Mouse (Mus musculus) megakaryocyte, embryonic 14.5 days (primary cell): ENCODE data around the gene Tmem256. TPM values are rescaled to one million over a fixed set of nuclear protein-coding genes. Genes with fewer than 3 reads are reported as not detected.

Experiments used
- H3K27me3 ChIP-seq: replicated peaks from 2 replicates; pipeline ENCODE3; 2012; ENCODE audit warnings: inconsistent platforms
- H3K36me3 ChIP-seq: replicated peaks from 2 replicates; pipeline ENCODE3; 2012; ENCODE audit warnings: low read length, inconsistent platforms, mixed read lengths
- H3K4me1 ChIP-seq: 2 replicates; pipeline ENCODE4 v1.6.1; 2012; ENCODE audit warnings: inconsistent platforms
- H3K4me3 ChIP-seq: replicated peaks from 2 replicates; pipeline ENCODE3; 2012; ENCODE audit warnings: moderate library complexity, mild to moderate bottlenecking, inconsistent platforms
- H3K9me3 ChIP-seq: 2 replicates; pipeline ENCODE4 v1.6.1; 2012; ENCODE audit warnings: inconsistent platforms
- FLI1 ChIP-seq: IDR thresholded peaks from 2 replicates; pipeline ENCODE4 v1.6.1; 2012; ENCODE audit warnings: low read length, inconsistent platforms, mixed read lengths
- GATA1 ChIP-seq: IDR thresholded peaks from 3 replicates; pipeline ENCODE4 v1.6.1; 2012; ENCODE audit warnings: mixed read lengths, low read length, inconsistent platforms, borderline replicate concordance
- polyA plus RNA-seq: library from polyadenylated mRNA; stranded (reverse); fragments of >175 nt; gene quantifications from 2 replicates; pipeline ENCODE4 v1.2.3, GENCODE M21; 2012; ENCODE audit warnings: low replicate concordance; ENCODE audit not compliant: insufficient read depth

Gene Tmem256
- polyA plus RNA-seq, 1 experiment: 742 TPM

- peaks cover 70% of the 10 kb centered on the region for H3K4me1 ChIP-seq
- H3K36me3 ChIP-seq: no peaks in the 10 kb centered on the region
- peaks cover 93% of the 10 kb centered on the region for H3K27me3 ChIP-seq
- peak overlapping the region; percentile 87 for H3K4me3 ChIP-seq
- H3K9me3 ChIP-seq: no peaks in the 10 kb centered on the region
- TF ChIP-seq GATA1 (no peak), FLI1 (no peak)
Observed at GRCm38 (mm10) chr11:69800392-69801197, 37.7 kb upstream of the Tmem256 start.

- peak within 1 kb of the TSS; percentile 90 for H3K4me3 ChIP-seq
- peaks cover under 1% of the 10 kb centered on the region; the same call in 1 of the 2 replicates for H3K9me3 ChIP-seq
- H3K36me3 ChIP-seq: no peaks in the 10 kb centered on the region
- H3K4me1 ChIP-seq: peaks cover 65% of the 10 kb centered on the region
- TF ChIP-seq FLI1: no peak
- no peak for TF ChIP-seq GATA1
- peaks cover 92% of the 10 kb centered on the region for H3K27me3 ChIP-seq
Observed at GRCm38 (mm10) chr11:69801379-69801977, 36.8 kb upstream of the Tmem256 start, which contains the start of gene Fgf11. Gene Fgf11 (minus strand): TSS chr11:69801857.

GRCm38 (mm10) chr11:69802648-69803105 is 35.6 kb upstream of the Tmem256 start:
- no peaks in the 10 kb centered on the region for H3K36me3 ChIP-seq
- peaks cover 62% of the 10 kb centered on the region for H3K4me1 ChIP-seq
- peaks cover 2% of the 10 kb centered on the region; the same call in 1 of the 2 replicates for H3K9me3 ChIP-seq
- peaks cover 91% of the 10 kb centered on the region for H3K27me3 ChIP-seq
- TF ChIP-seq FLI1 (no peak), GATA1 (no peak)
- peak overlapping the region; percentile 90 for H3K4me3 ChIP-seq

GRCm38 (mm10) chr11:69803328-69803727 is 35.0 kb upstream of the Tmem256 start:
- H3K4me3 ChIP-seq: peak overlapping the region; percentile 90
- peaks cover 57% of the 10 kb centered on the region for H3K4me1 ChIP-seq
- TF ChIP-seq FLI1 (no peak), GATA1 (no peak)
- H3K9me3 ChIP-seq: peaks cover 2% of the 10 kb centered on the region; the same call in 1 of the 2 replicates
- H3K27me3 ChIP-seq: peaks cover 87% of the 10 kb centered on the region
- H3K36me3 ChIP-seq: no peaks in the 10 kb centered on the region

- H3K36me3 ChIP-seq: no peaks in the 10 kb centered on the region
- TF ChIP-seq FLI1: no peak
- no peak for TF ChIP-seq GATA1
- H3K4me1 ChIP-seq: peaks cover 56% of the 10 kb centered on the region
- H3K9me3 ChIP-seq: peaks cover 2% of the 10 kb centered on the region; the same call in 1 of the 2 replicates
- H3K27me3 ChIP-seq: peaks cover 84% of the 10 kb centered on the region
- H3K4me3 ChIP-seq: peak overlapping the region; percentile 90
Observed at GRCm38 (mm10) chr11:69803786-69804651, 34.3 kb upstream of the Tmem256 start.

GRCm38 (mm10) chr11:69804652-69804940 is 33.7 kb upstream of the Tmem256 start:
- Histone ChIP-seq H3K4me3 (no peak overlapping the region), H3K9me3 (peaks cover 2% of the 10 kb centered on the region; the same call in 1 of the 2 replicates), H3K4me1 (peaks cover 51% of the 10 kb centered on the region), H3K27me3 (peaks cover 83% of the 10 kb centered on the region), H3K36me3 (no peaks in the 10 kb centered on the region)
- TF ChIP-seq GATA1 (no peak), FLI1 (no peak)

- H3K4me3 ChIP-seq: no peak within 1 kb of the TSS
- H3K27me3 ChIP-seq: peaks cover 78% of the 10 kb centered on the region
- H3K36me3 ChIP-seq: no peaks in the 10 kb centered on the region
- peaks cover 2% of the 10 kb centered on the region for H3K9me3 ChIP-seq
- TF ChIP-seq FLI1 (no peak), GATA1 (no peak)
- H3K4me1 ChIP-seq: peaks cover 45% of the 10 kb centered on the region
Observed at GRCm38 (mm10) chr11:69804972-69805909, 33.1 kb upstream of the Tmem256 start, which contains the start of gene Tmem102. Gene Tmem102 (minus strand): TSS chr11:69805624.

GRCm38 (mm10) chr11:69806378-69806777 is 31.9 kb upstream of the Tmem256 start:
- no peak for TF ChIP-seq GATA1
- TF ChIP-seq FLI1: no peak
- H3K27me3 ChIP-seq: peaks cover 78% of the 10 kb centered on the region
- H3K4me1 ChIP-seq: peaks cover 34% of the 10 kb centered on the region
- H3K36me3 ChIP-seq: no peaks in the 10 kb centered on the region
- peaks cover 7% of the 10 kb centered on the region for H3K9me3 ChIP-seq
- H3K4me3 ChIP-seq: no peak overlapping the region
